Mouse (Mus musculus): ENCODE measurements around the gene Ccdc102a.
A peak's percentile ranks its signal among the peaks of the same experiment; 100 is the strongest.

Gene Ccdc102a

GRCm38 (mm10) chr8:94919256-94919655 is 1.4 kb upstream of the Ccdc102a start:
- no peak for DNase-seq (ENCODE audit: low spot score)

- peak; percentile 84 for DNase-seq (ENCODE audit: low spot score)
Observed at GRCm38 (mm10) chr8:94917352-94917751, 546 bp downstream of the Ccdc102a start.

- no peak for DNase-seq (ENCODE audit: low spot score)
Observed at GRCm38 (mm10) chr8:94916960-94917324, 956 bp downstream of the Ccdc102a start.

GRCm38 (mm10) chr8:94916311-94916959 is 1.5 kb downstream of the Ccdc102a start:
- DNase-seq (ENCODE audit: low spot score) = no peak

- DNase-seq (ENCODE audit: low spot score) = no peak
Observed at GRCm38 (mm10) chr8:94914701-94915101, 3.2 kb downstream of the Ccdc102a start.

- DNase-seq (ENCODE audit: low spot score) = no peak
Observed at GRCm38 (mm10) chr8:94914256-94914655, 3.6 kb downstream of the Ccdc102a start.

- peak; percentile 58 for DNase-seq (ENCODE audit: low spot score)
Observed at GRCm38 (mm10) chr8:94913061-94913660, 4.7 kb downstream of the Ccdc102a start.

GRCm38 (mm10) chr8:94908847-94909246 is 9.1 kb downstream of the Ccdc102a start:
- DNase-seq (ENCODE audit: low spot score) = peak; percentile 79

- DNase-seq (ENCODE audit: low spot score) = no peak
Observed at GRCm38 (mm10) chr8:94907591-94908300, 10.2 kb downstream of the Ccdc102a start.

GRCm38 (mm10) chr8:94904450-94905175 is 13.3 kb downstream of the Ccdc102a start:
- peak; percentile 65 for DNase-seq (ENCODE audit: low spot score)

GRCm38 (mm10) chr8:94903709-94904108 is 14.2 kb downstream of the Ccdc102a start:
- DNase-seq (ENCODE audit: low spot score) = no peak

GRCm38 (mm10) chr8:94901031-94901430 is 16.9 kb downstream of the Ccdc102a start:
- DNase-seq (ENCODE audit: low spot score) = no peak

GRCm38 (mm10) chr8:94900617-94901016 is 17.3 kb downstream of the Ccdc102a start:
- DNase-seq (ENCODE audit: low spot score) = no peak

GRCm38 (mm10) chr8:94899262-94899661 is 18.6 kb downstream of the Ccdc102a start:
- no peak for DNase-seq (ENCODE audit: low spot score)

- DNase-seq (ENCODE audit: low spot score) = no peak
Observed at GRCm38 (mm10) chr8:94892917-94893316, 25.0 kb downstream of the Ccdc102a start.

GRCm38 (mm10) chr8:94888383-94889036 is 29.4 kb downstream of the Ccdc102a start:
- DNase-seq (ENCODE audit: low spot score) = no peak

GRCm38 (mm10) chr8:94880742-94881141 is 37.2 kb downstream of the Ccdc102a start:
- DNase-seq (ENCODE audit: low spot score) = no peak

GRCm38 (mm10) chr8:94876820-94877219 is 41.1 kb downstream of the Ccdc102a start:
- DNase-seq (ENCODE audit: low spot score) = no peak

GRCm38 (mm10) chr8:94876197-94876730 is 41.6 kb downstream of the Ccdc102a start, which contains the start of gene Dok4:
Gene Dok4 (minus strand): TSS chr8:94876330.
- DNase-seq (ENCODE audit: low spot score) = peak; percentile 96

- no peak for DNase-seq (ENCODE audit: low spot score)
Observed at GRCm38 (mm10) chr8:94875871-94876150, 42.1 kb downstream of the Ccdc102a start.

- no peak for DNase-seq (ENCODE audit: low spot score)
Observed at GRCm38 (mm10) chr8:94875096-94875870, 42.6 kb downstream of the Ccdc102a start.

Measured in urinary bladder, postnatal 25 days (tissue).